In genomic region chr5:24424861-24425411, GRCm38 (mm10) we compare ENCODE assay signal across 8 mouse cellular contexts. TPM values are rescaled to one million over a fixed set of nuclear protein-coding genes. Genes with fewer than 3 reads are reported as not detected.
DNase-seq lines count a peak whose midpoint lies in the region; ATAC-seq and TF ChIP-seq lines count a peak whose summit lies in the region.

No protein-coding gene starts in this region.

- H3K27me3 ChIP-seq in hindbrain, postnatal 0 days (ENCODE audit: insufficient read depth, low read length), result no peaks in the 10 kb centered on the region
- no peaks in the 10 kb centered on the region for H3K27me3 ChIP-seq in midbrain, embryonic 11.5 days (ENCODE audit: control insufficient read depth, insufficient read depth, low read length)

- WGBS in hindbrain, postnatal 0 days, result under 1% methylated on average over 54 of the region's 60 CpGs
- WGBS in midbrain, embryonic 11.5 days, result under 1% methylated on average over 51 of the region's 60 CpGs

- H3K9ac ChIP-seq in hindbrain, postnatal 0 days (replicated peaks; ENCODE audit: low read length), result peak overlapping the region; percentile 73
- H3K9ac ChIP-seq in midbrain, embryonic 11.5 days (ENCODE audit: low read length), result peak overlapping the region; percentile 70

- H3K4me3 ChIP-seq in hindbrain, postnatal 0 days (ENCODE audit: low read length), result peak overlapping the region; percentile 68
- peak overlapping the region; percentile 59 for H3K4me3 ChIP-seq in midbrain, embryonic 11.5 days (ENCODE audit: low read depth, low read length)

- TF ChIP-seq CTCF in hindbrain, postnatal 0 days (IDR thresholded peaks at IDR 0.05; ENCODE audit: low read depth), result no peak

- no peaks in the 10 kb centered on the region for H3K9me3 ChIP-seq in hindbrain, postnatal 0 days (ENCODE audit: low read length)
- H3K9me3 ChIP-seq in midbrain, embryonic 11.5 days (ENCODE audit: control insufficient read depth, low read length), result no peaks in the 10 kb centered on the region

- peaks cover 7% of the 10 kb centered on the region; the same call in 1 of the 2 replicates for H3K36me3 ChIP-seq in hindbrain, postnatal 0 days (ENCODE audit: insufficient read depth, low read length)
- no peaks in the 10 kb centered on the region; the same call in 1 of the 2 replicates for H3K36me3 ChIP-seq in midbrain, embryonic 11.5 days (ENCODE audit: control insufficient read depth, insufficient read depth, low read length)

- H3K27ac ChIP-seq in hindbrain, postnatal 0 days, result peak overlapping the region; percentile 90
- peak overlapping the region; percentile 41; the same call in 1 of the 2 replicates for H3K27ac ChIP-seq in midbrain, embryonic 11.5 days (ENCODE audit: low read depth, low read length)

- H3K4me2 ChIP-seq in hindbrain, postnatal 0 days (ENCODE audit: low read depth, low read length), result peak overlapping the region; percentile 87
- peak overlapping the region; percentile 79 for H3K4me2 ChIP-seq in midbrain, embryonic 11.5 days

- DNase-seq in R1 (ENCODE audit: low read depth, low spot score), result peak; percentile 78
- peak; percentile 77 to 84 for DNase-seq in cerebellum, postnatal 10 days
- DNase-seq in gastrocnemius, adult 8-10 months (ENCODE audit: low spot score in 2 of 2), result peak; percentile 74 to 78
- peak; percentile 94 for DNase-seq in hindbrain, postnatal 0 days (ENCODE audit: low spot score)
- DNase-seq in left cerebral cortex, postnatal 4 days, result peak; percentile 76
- DNase-seq in midbrain, embryonic 11.5 days (ENCODE audit: low spot score, missing footprints), result peak; percentile 100
- peak; percentile 75 for DNase-seq in skeletal muscle tissue, adult 2 months (ENCODE audit: low read depth, low spot score)

- ATAC-seq in hindbrain, postnatal 0 days, result no peak
- peak; percentile 22; the same call in 1 of the 2 replicates for ATAC-seq in midbrain, embryonic 11.5 days (ENCODE audit: low FRiP score)
- ATAC-seq in megakaryocyte-erythroid progenitor cell, adult 5-6 weeks (replicated peaks; ENCODE audit: low FRiP score, low TSS enrichment, poor library complexity, severe bottlenecking), result no peak

- intact Hi-C loops in left cerebral cortex, postnatal 4 days (cut with DNase I), result no loop called here

- peaks cover 12% of the 10 kb centered on the region for H3K4me1 ChIP-seq in hindbrain, postnatal 0 days (ENCODE audit: insufficient read depth, low read length)
- H3K4me1 ChIP-seq in midbrain, embryonic 11.5 days (ENCODE audit: control insufficient read depth, insufficient read depth, low read length), result peaks cover 49% of the 10 kb centered on the region

RNA-seq across cellular contexts. Expression of gene Slc4a2, which starts 1.3 kb away (rescaled TPM):
- total RNA-seq in gastrocnemius, adult 8-10 months (2022), result 10 to 100 TPM; 10.7 to 14.5 (median 12.6) TPM
- total RNA-seq in hindbrain, postnatal 0 days (2014; rRNA removed), result 41.5 and 44.4 TPM in 2 replicates
- polyA plus RNA-seq in hindbrain, postnatal 0 days (2015; fragmentation: Nextera tagmentation; extraction: Ambion mirVana), result 17.1 and 17.8 TPM in 2 replicates
- total RNA-seq in left cerebral cortex, postnatal 4 days (2021), result 10 to 100 TPM; 26.9 to 30.4 TPM
- 16.7 and 21.5 TPM in 2 replicates for polyA plus RNA-seq in midbrain, embryonic 11.5 days (2014; fragmentation: Nextera tagmentation; extraction: Ambion mirVana)
- 22.8 and 24.7 TPM in 2 replicates for total RNA-seq in megakaryocyte-erythroid progenitor cell, adult 5-6 weeks (2014; fragmentation: Nextera tagmentation)
- total RNA-seq in megakaryocyte-erythroid progenitor cell, adult 5-6 weeks (2017), result 15.5 and 16.4 TPM in 2 replicates

RNA-seq across cellular contexts. Expression of gene Cdk5, which starts 1.6 kb away (rescaled TPM):
- total RNA-seq in gastrocnemius, adult 8-10 months (2022), result 10 to 100 TPM in 3 of 4 experiments, 1 to 10 TPM in 1; 9.3 to 12.6 (median 10.7) TPM
- 81.0 and 87.7 TPM in 2 replicates for total RNA-seq in hindbrain, postnatal 0 days (2014; rRNA removed)
- polyA plus RNA-seq in hindbrain, postnatal 0 days (2015; fragmentation: Nextera tagmentation; extraction: Ambion mirVana), result 151 and 158 TPM in 2 replicates
- total RNA-seq in left cerebral cortex, postnatal 4 days (2021), result 100 to 1,000 TPM; 122 to 132 TPM
- polyA plus RNA-seq in midbrain, embryonic 11.5 days (2014; fragmentation: Nextera tagmentation; extraction: Ambion mirVana), result 52.8 and 58.1 TPM in 2 replicates
- total RNA-seq in megakaryocyte-erythroid progenitor cell, adult 5-6 weeks (2014; fragmentation: Nextera tagmentation), result 25.5 and 31.7 TPM in 2 replicates
- 15.0 and 26.5 TPM in 2 replicates for total RNA-seq in megakaryocyte-erythroid progenitor cell, adult 5-6 weeks (2017)

RNA-seq across cellular contexts. Expression of gene Asic3, which starts 11.7 kb away (rescaled TPM):
- total RNA-seq in gastrocnemius, adult 8-10 months (2022), result under 1 TPM in 1 of 4 experiments, not detected in 3; 0.34 TPM
- total RNA-seq in hindbrain, postnatal 0 days (2014; rRNA removed), result 0.37 and 1.9 TPM in 2 replicates
- 0.58 and 1.3 TPM in 2 replicates for polyA plus RNA-seq in hindbrain, postnatal 0 days (2015; fragmentation: Nextera tagmentation; extraction: Ambion mirVana)
- total RNA-seq in left cerebral cortex, postnatal 4 days (2021), result not detected
- polyA plus RNA-seq in midbrain, embryonic 11.5 days (2014; fragmentation: Nextera tagmentation; extraction: Ambion mirVana), result 0.30 TPM in 1 of 2 replicates, not detected in the other
- total RNA-seq in megakaryocyte-erythroid progenitor cell, adult 5-6 weeks (2014; fragmentation: Nextera tagmentation), result 1.4 TPM in 1 of 2 replicates, not detected in the other
- total RNA-seq in megakaryocyte-erythroid progenitor cell, adult 5-6 weeks (2017), result not detected in 2 replicates

RNA-seq across cellular contexts. Expression of gene Fastk, which starts 20.2 kb away (rescaled TPM):
- 100 to 1,000 TPM; 188 to 243 (median 221) TPM for total RNA-seq in gastrocnemius, adult 8-10 months (2022)
- 200 and 203 TPM in 2 replicates for total RNA-seq in hindbrain, postnatal 0 days (2014; rRNA removed)
- 99.2 and 101 TPM in 2 replicates for polyA plus RNA-seq in hindbrain, postnatal 0 days (2015; fragmentation: Nextera tagmentation; extraction: Ambion mirVana)
- total RNA-seq in left cerebral cortex, postnatal 4 days (2021), result 10 to 100 TPM; 82.6 to 83.4 TPM
- 79.3 and 84.6 TPM in 2 replicates for polyA plus RNA-seq in midbrain, embryonic 11.5 days (2014; fragmentation: Nextera tagmentation; extraction: Ambion mirVana)
- total RNA-seq in megakaryocyte-erythroid progenitor cell, adult 5-6 weeks (2014; fragmentation: Nextera tagmentation), result 101 and 135 TPM in 2 replicates
- 14.1 and 30.4 TPM in 2 replicates for total RNA-seq in megakaryocyte-erythroid progenitor cell, adult 5-6 weeks (2017)

RNA-seq across cellular contexts. Expression of gene Tmub1, which starts 22.7 kb away (rescaled TPM):
- total RNA-seq in gastrocnemius, adult 8-10 months (2022), result 10 to 100 TPM; 18.4 to 19.9 (median 19.3) TPM
- total RNA-seq in hindbrain, postnatal 0 days (2014; rRNA removed), result 74.6 and 78.4 TPM in 2 replicates
- polyA plus RNA-seq in hindbrain, postnatal 0 days (2015; fragmentation: Nextera tagmentation; extraction: Ambion mirVana), result 50.0 and 51.2 TPM in 2 replicates
- 10 to 100 TPM; 30.1 to 31.1 TPM for total RNA-seq in left cerebral cortex, postnatal 4 days (2021)
- 30.5 and 32.3 TPM in 2 replicates for polyA plus RNA-seq in midbrain, embryonic 11.5 days (2014; fragmentation: Nextera tagmentation; extraction: Ambion mirVana)
- 10.5 and 11.4 TPM in 2 replicates for total RNA-seq in megakaryocyte-erythroid progenitor cell, adult 5-6 weeks (2014; fragmentation: Nextera tagmentation)
- 5.6 and 6.2 TPM in 2 replicates for total RNA-seq in megakaryocyte-erythroid progenitor cell, adult 5-6 weeks (2017)
